Mouse (Mus musculus) kidney, adult 2 months (tissue): ENCODE measurements around the gene Iqcj. TPM values are rescaled to one million over a fixed set of nuclear protein-coding genes. Genes with fewer than 3 reads are reported as not detected.

Source experiments
- DNase-seq: peaks from one replicate; pipeline ENCODE4 v3.0.0; 2021
- H3K27ac ChIP-seq: fragments of 200-500 bp; 2 replicates; pipeline ENCODE4 v1.5.1; 2012; ENCODE audit warnings: low read depth, low read length, control low read depth, inconsistent platforms; ENCODE audit not compliant: insufficient read depth
- H3K27me3 ChIP-seq: fragments of 200-500 bp; replicated peaks from 2 replicates; pipeline ENCODE4 v1.6.1; 2012; ENCODE audit warnings: mild to moderate bottlenecking, moderate library complexity, low read length, inconsistent platforms; ENCODE audit not compliant: control insufficient read depth, insufficient read depth
- H3K36me3 ChIP-seq: fragments of 200-500 bp; 2 replicates; pipeline ENCODE4 v1.6.1; 2012; ENCODE audit warnings: mild to moderate bottlenecking, moderate library complexity, low read length, inconsistent platforms; ENCODE audit not compliant: control insufficient read depth, insufficient read depth
- H3K4me1 ChIP-seq: fragments of 200-500 bp; 2 replicates; pipeline ENCODE4 v1.6.1; 2011; ENCODE audit warnings: low read length; ENCODE audit not compliant: control insufficient read depth, insufficient read depth
- H3K4me3 ChIP-seq: fragments of 200-500 bp; 2 replicates; pipeline ENCODE4 v1.5.1; 2011; ENCODE audit warnings: mild to moderate bottlenecking, low read depth, low read length, control low read depth; ENCODE audit not compliant: insufficient read depth
- CTCF ChIP-seq: fragments of 200-500 bp; conservative IDR thresholded peaks from 2 replicates; pipeline ENCODE4 v1.5.1; 2011; ENCODE audit warnings: low read depth, mild to moderate bottlenecking, control low read depth, low read length, moderate library complexity, mixed read lengths; ENCODE audit not compliant: insufficient read depth, insufficient read length
- POLR2A ChIP-seq: fragments of 200-500 bp; IDR thresholded peaks from one replicate; pipeline ENCODE4 v1.6.1; 2011; ENCODE audit warnings: low read depth, low read length, control low read depth
- whole genome bisulfite sequencing: fragments of 180-500 bp; shearing (Covaris S2); methylation state at CpG from one replicate; pipeline ENCODE4 v1.1.7; 2018; 5-methylcytosine and 5-hydroxymethylcytosine counted together
- polyA plus RNA-seq: library from polyadenylated mRNA; depleted of rRNA; stranded (reverse); fragments of >200 nt; gene quantifications from 2 replicates; pipeline ENCODE4 v1.2.3, GENCODE M21; 2012

The Iqcj gene
- polyA plus RNA-seq, 1 experiment = not detected

- Histone ChIP-seq H3K4me1 (no peaks in the 10 kb centered on the region), H3K27me3 (no peaks in the 10 kb centered on the region), H3K36me3 (no peaks in the 10 kb centered on the region), H3K27ac (no peak overlapping the region), H3K4me3 (no peak overlapping the region)
- 86% methylated on average over 1 of the region's 1 CpGs for WGBS
- DNase-seq = no peak
- TF ChIP-seq CTCF = no peak
- TF ChIP-seq POLR2A = no peak
Measured at GRCm38 (mm10) chr3:67886176-67886575, 5.8 kb upstream of the Iqcj start.

- H3K4me1 ChIP-seq = no peaks in the 10 kb centered on the region
- TF ChIP-seq POLR2A = no peak
- no peak for TF ChIP-seq CTCF
- no peaks in the 10 kb centered on the region for H3K36me3 ChIP-seq
- no peak overlapping the region for H3K27ac ChIP-seq
- no peaks in the 10 kb centered on the region for H3K27me3 ChIP-seq
- DNase-seq = no peak
- H3K4me3 ChIP-seq = no peak overlapping the region
Measured at GRCm38 (mm10) chr3:67887251-67887650, 4.8 kb upstream of the Iqcj start.

- Histone ChIP-seq H3K4me1 (no peaks in the 10 kb centered on the region), H3K27me3 (no peaks in the 10 kb centered on the region), H3K36me3 (no peaks in the 10 kb centered on the region), H3K27ac (no peak overlapping the region), H3K4me3 (no peak overlapping the region)
- WGBS = 63% methylated on average over 10 of the region's 10 CpGs
- no peak for TF ChIP-seq POLR2A
- TF ChIP-seq CTCF = no peak
- no peak for DNase-seq
Measured at GRCm38 (mm10) chr3:67892768-67893167, 748 bp downstream of the Iqcj start.

- Histone ChIP-seq H3K4me1 (no peaks in the 10 kb centered on the region), H3K27ac (no peak overlapping the region), H3K4me3 (no peak overlapping the region), H3K27me3 (no peaks in the 10 kb centered on the region), H3K36me3 (no peaks in the 10 kb centered on the region)
- WGBS = 75% methylated on average over 4 of the region's 4 CpGs
- no peak for DNase-seq
- no peak for TF ChIP-seq POLR2A
- TF ChIP-seq CTCF = no peak
Measured at GRCm38 (mm10) chr3:67902517-67902916, 10.5 kb downstream of the Iqcj start.

- no peak overlapping the region for H3K4me3 ChIP-seq
- H3K27ac ChIP-seq = no peak overlapping the region
- no peak for TF ChIP-seq CTCF
- TF ChIP-seq POLR2A = no peak
- 82% methylated on average over 2 of the region's 2 CpGs for WGBS
- H3K36me3 ChIP-seq = no peaks in the 10 kb centered on the region
- no peaks in the 10 kb centered on the region for H3K4me1 ChIP-seq
- no peaks in the 10 kb centered on the region for H3K27me3 ChIP-seq
- no peak for DNase-seq
Measured at GRCm38 (mm10) chr3:67908586-67908985, 16.6 kb downstream of the Iqcj start.

- 82% methylated on average over 3 of the region's 3 CpGs for WGBS
- TF ChIP-seq CTCF (no peak), POLR2A (no peak)
Measured at GRCm38 (mm10) chr3:67918098-67918497, 26.1 kb downstream of the Iqcj start.

GRCm38 (mm10) chr3:67918634-67919259 lies 26.7 kb downstream of the Iqcj start:
- TF ChIP-seq POLR2A (no peak), CTCF (no peak)
- H3K36me3 ChIP-seq = no peaks in the 10 kb centered on the region
- 81% methylated on average over 8 of the region's 8 CpGs for WGBS

More at GRCm38 (mm10) chr3:67918098-67918497, 26.1 kb downstream of the Iqcj start:
- H3K27me3 ChIP-seq = no peaks in the 10 kb centered on the region
- DNase-seq = no peak
- no peaks in the 10 kb centered on the region for H3K36me3 ChIP-seq
- H3K27ac ChIP-seq = no peak overlapping the region
- no peaks in the 10 kb centered on the region for H3K4me1 ChIP-seq
- H3K4me3 ChIP-seq = no peak overlapping the region

More at GRCm38 (mm10) chr3:67918634-67919259, 26.7 kb downstream of the Iqcj start:
- H3K27me3 ChIP-seq = no peaks in the 10 kb centered on the region
- no peak overlapping the region for H3K4me3 ChIP-seq
- no peak overlapping the region for H3K27ac ChIP-seq
- DNase-seq = no peak
- H3K4me1 ChIP-seq = no peaks in the 10 kb centered on the region
